Mouse (Mus musculus) c-Kit-negative CD71-positive TER-119-positive erythroid progenitor cells, embryonic 14.5 days (primary cell): ENCODE measurements around the gene Armc5.

ENCODE experiments used
- DNase-seq: peaks from one replicate; pipeline ENCODE4 v3.0.0-alpha.2; 2013; ENCODE audit warnings: low read depth, low spot score

The Armc5 gene

DNA sequence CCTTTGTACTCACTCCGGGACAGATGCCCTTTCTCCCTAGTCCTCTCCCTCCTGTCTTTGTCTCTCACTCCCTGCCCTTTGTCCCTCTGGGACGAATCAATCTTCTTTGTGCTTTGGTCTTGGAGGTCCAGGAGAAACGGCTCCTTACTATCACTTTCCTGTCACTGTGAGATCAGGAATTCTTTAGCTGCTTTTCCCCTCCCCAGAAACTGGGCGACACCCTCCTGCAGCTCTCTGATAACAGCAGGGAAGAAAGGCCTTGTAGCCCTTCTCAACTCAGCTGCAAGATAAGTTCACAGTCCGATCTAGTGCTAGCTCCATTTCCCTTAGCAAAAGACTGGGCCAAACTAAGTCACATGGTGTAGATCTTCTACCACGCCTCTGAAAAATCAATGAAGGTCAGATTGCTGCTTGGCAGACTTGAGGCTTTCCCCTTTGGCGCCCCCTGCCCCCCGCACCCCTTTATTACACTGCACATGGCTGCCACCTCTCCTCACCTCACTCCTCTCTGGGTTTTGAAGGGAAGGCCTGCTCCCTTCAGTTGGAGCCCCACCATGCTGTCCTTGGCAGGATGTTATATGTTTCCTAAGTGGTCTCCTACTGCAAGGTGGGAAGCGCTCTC is 51.9 kb downstream of the Armc5 start:
- peak; percentile 83 for DNase-seq
